Mouse (Mus musculus) heart, adult 8-10 months (tissue): ENCODE measurements at regions not wholly inside any gene's neighbourhood (a gene's known extent, or its start where the extent isn't known, plus 50 kb on each side); places are given as distances from the start of the nearest gene placed in this dataset.

Experiments used
- DNase-seq: peaks from one replicate; pipeline ENCODE4 v3.0.0; 2022; ENCODE audit warnings: low spot score

- DNase-seq = no peak
Measured at GRCm38 (mm10) chr16:87069294-87069693, 284.7 kb upstream of the N6amt1 start.

- no peak for DNase-seq
Measured at GRCm38 (mm10) chr16:87067981-87068380, 286.0 kb upstream of the N6amt1 start.

GRCm38 (mm10) chr16:87067523-87067922, 286.5 kb upstream of the N6amt1 start:
- DNase-seq = no peak

GRCm38 (mm10) chr16:87060473-87060872, 293.5 kb upstream of the N6amt1 start:
- DNase-seq = no peak

GRCm38 (mm10) chr16:87049741-87050383, 304.1 kb upstream of the N6amt1 start:
- DNase-seq = peak; percentile 41

GRCm38 (mm10) chr16:87044773-87045561, 309.0 kb upstream of the N6amt1 start:
- DNase-seq = no peak

GRCm38 (mm10) chr16:87043689-87044088, 310.3 kb upstream of the N6amt1 start:
- no peak for DNase-seq

- DNase-seq = no peak
Measured at GRCm38 (mm10) chr16:87040366-87040765, 313.6 kb upstream of the N6amt1 start.

- no peak for DNase-seq
Measured at GRCm38 (mm10) chr16:87039861-87040260, 314.1 kb upstream of the N6amt1 start.

GRCm38 (mm10) chr16:87037061-87037460, 316.9 kb upstream of the N6amt1 start:
- DNase-seq = no peak

GRCm38 (mm10) chr16:87031836-87032235, 322.1 kb upstream of the N6amt1 start:
- DNase-seq = no peak

GRCm38 (mm10) chr16:87028516-87029145, 325.4 kb upstream of the N6amt1 start:
- no peak for DNase-seq

GRCm38 (mm10) chr16:87027621-87028020, 326.4 kb upstream of the N6amt1 start:
- no peak for DNase-seq

GRCm38 (mm10) chr16:87022041-87022440, 331.9 kb upstream of the N6amt1 start:
- DNase-seq = no peak

GRCm38 (mm10) chr16:87017107-87017670, 336.8 kb upstream of the N6amt1 start:
- no peak for DNase-seq

GRCm38 (mm10) chr16:87001579-87001978, 352.4 kb upstream of the N6amt1 start:
- no peak for DNase-seq

GRCm38 (mm10) chr16:87001135-87001534, 352.9 kb upstream of the N6amt1 start:
- no peak for DNase-seq

- no peak for DNase-seq
Measured at GRCm38 (mm10) chr16:86971691-86972090, 382.3 kb upstream of the N6amt1 start.

GRCm38 (mm10) chr16:86949681-86950080, 404.3 kb upstream of the N6amt1 start:
- no peak for DNase-seq

GRCm38 (mm10) chr16:86945531-86946144, 408.3 kb upstream of the N6amt1 start:
- no peak for DNase-seq

GRCm38 (mm10) chr16:86945058-86945457, 408.9 kb upstream of the N6amt1 start:
- DNase-seq = no peak

- no peak for DNase-seq
Measured at GRCm38 (mm10) chr16:86934989-86935388, 419.0 kb upstream of the N6amt1 start.
